Mouse (Mus musculus) heart, postnatal 14 days (tissue): Measurements from ENCODE around the gene Itpr3. TPM values are rescaled to one million over a fixed set of nuclear protein-coding genes. Genes with fewer than 3 reads are reported as not detected.

ENCODE experiments used
- DNase-seq, 2 experiments: peaks; one replicate each; pipeline ENCODE4 v3.0.0; 2021 to 2022
- intact Hi-C: fragments of 180-260 bp; cut with DNase I; formaldehyde crosslinking; loops from one replicate; pipeline ENCODE4 v1.15.1; 2025
- total RNA-seq, 2 experiments: library from RNA; stranded (reverse); gene quantifications; 2 replicates each; pipeline ENCODE4 v1.2.3; 2021

Gene Itpr3
- total RNA-seq, 2 experiments from 2014 or later, result 7.2 to 7.7 TPM

- intact Hi-C loops, result no loop called here
- DNase-seq, result no peak
These were observed 48.8 kb downstream of the Itpr3 start for GRCm38 (mm10) chr17:27105698-27106470.

- peak in 1 of 2 experiments; percentile 42 for DNase-seq
These were observed 49.6 kb downstream of the Itpr3 start for GRCm38 (mm10) chr17:27106745-27107144.

GRCm38 (mm10) chr17:27107936-27108335 lies 50.8 kb downstream of the Itpr3 start:
- intact Hi-C loops, result no loop called here
- no peak for DNase-seq

More at GRCm38 (mm10) chr17:27106745-27107144, 49.6 kb downstream of the Itpr3 start:
- intact Hi-C loops, result no loop called here

- DNase-seq, result no peak
- intact Hi-C loops, result no loop called here
These were observed 53.0 kb downstream of the Itpr3 start for GRCm38 (mm10) chr17:27110072-27110471.

GRCm38 (mm10) chr17:27118676-27119539 lies 61.8 kb downstream of the Itpr3 start:
- intact Hi-C loops, result no loop called here
- peak; percentile 36 to 60 for DNase-seq

GRCm38 (mm10) chr17:27119540-27119895 lies 62.4 kb downstream of the Itpr3 start:
- intact Hi-C loops, result no loop called here

GRCm38 (mm10) chr17:27119954-27120353 lies 62.9 kb downstream of the Itpr3 start:
- intact Hi-C loops, result loop anchor here (10.0 kb wide), 1 partner anchor 185 kb away; the partner anchor contains the start of genes Cuta and Phf1
- peak; percentile 36 to 46 for DNase-seq

More at GRCm38 (mm10) chr17:27119540-27119895, 62.4 kb downstream of the Itpr3 start:
- no peak for DNase-seq

GRCm38 (mm10) chr17:27120561-27121024 lies 63.5 kb downstream of the Itpr3 start:
- peak; percentile 78 to 86 for DNase-seq
- intact Hi-C loops, result loop anchor here (10.0 kb wide), 1 partner anchor 186 kb away; the partner anchor contains the start of genes Cuta and Phf1

- no peak for DNase-seq
- intact Hi-C loops, result loop anchor here (10.0 kb wide), 1 partner anchor 186 kb away; the partner anchor contains the start of genes Cuta and Phf1
These were observed 64.2 kb downstream of the Itpr3 start for GRCm38 (mm10) chr17:27121266-27121665.

GRCm38 (mm10) chr17:27121781-27122180 lies 64.7 kb downstream of the Itpr3 start:
- intact Hi-C loops, result loop anchor here (10.0 kb wide), 1 partner anchor 187 kb away; the partner anchor contains the start of genes Cuta and Phf1
- no peak for DNase-seq

GRCm38 (mm10) chr17:27122701-27123100 lies 65.6 kb downstream of the Itpr3 start:
- intact Hi-C loops, result loop anchor here (10.0 kb wide), 1 partner anchor 188 kb away; the partner anchor contains the start of genes Cuta and Phf1
- no peak for DNase-seq

GRCm38 (mm10) chr17:27123103-27123502 lies 66.0 kb downstream of the Itpr3 start:
- intact Hi-C loops, result loop anchor here (10.0 kb wide), 1 partner anchor 188 kb away; the partner anchor contains the start of genes Cuta and Phf1
- no peak for DNase-seq

GRCm38 (mm10) chr17:27123813-27124375 lies 66.8 kb downstream of the Itpr3 start:
- intact Hi-C loops, result loop anchor here (2.0 to 10.0 kb wide), 2 partner anchors 91 to 189 kb away; partner anchors contain the start of genes Cuta and Phf1
- DNase-seq, result no peak

GRCm38 (mm10) chr17:27125185-27125584 lies 68.1 kb downstream of the Itpr3 start:
- DNase-seq, result peak; percentile 77 to 87
- intact Hi-C loops, result loop anchor here (2.0 to 10.0 kb wide), 2 partner anchors 92 to 190 kb away; partner anchors contain the start of genes Cuta and Phf1

GRCm38 (mm10) chr17:27125669-27126202 lies 68.6 kb downstream of the Itpr3 start:
- no peak for DNase-seq
- intact Hi-C loops, result loop anchor here (2.0 to 10.0 kb wide), 2 partner anchors 93 to 191 kb away; partner anchors contain the start of genes Cuta and Phf1

- intact Hi-C loops, result loop anchor here (10.0 kb wide), 1 partner anchor 192 kb away; the partner anchor contains the start of genes Cuta and Phf1
- DNase-seq, result no peak
These were observed 69.9 kb downstream of the Itpr3 start for GRCm38 (mm10) chr17:27126974-27127373.

- DNase-seq, result no peak
- intact Hi-C loops, result loop anchor here (10.0 kb wide), 1 partner anchor 193 kb away; the partner anchor contains the start of genes Cuta and Phf1
These were observed 71.1 kb downstream of the Itpr3 start for GRCm38 (mm10) chr17:27128189-27128588.

GRCm38 (mm10) chr17:27129291-27129690 lies 72.2 kb downstream of the Itpr3 start:
- intact Hi-C loops, result loop anchor here (10.0 kb wide), 1 partner anchor 194 kb away; the partner anchor contains the start of genes Cuta and Phf1
- no peak for DNase-seq

GRCm38 (mm10) chr17:27129819-27130218 lies 72.7 kb downstream of the Itpr3 start:
- intact Hi-C loops, result loop anchor here (10.0 kb wide), 2 partner anchors 195 to 385 kb away; partner anchors contain the start of genes Cuta and Phf1
- DNase-seq, result no peak
